Mouse (Mus musculus) right cerebral cortex, postnatal 36 days (tissue): ENCODE measurements around the gene Gprc5b.
A peak's percentile ranks its signal among the peaks of the same experiment; 100 is the strongest.

Experiments
- DNase-seq, 2 experiments: peaks; one replicate each; pipeline ENCODE4 v3.0.0; 2022; ENCODE audit warnings: low spot score in 2 of 2, mixed read lengths in 1 of 2

The Gprc5b gene

DNA sequence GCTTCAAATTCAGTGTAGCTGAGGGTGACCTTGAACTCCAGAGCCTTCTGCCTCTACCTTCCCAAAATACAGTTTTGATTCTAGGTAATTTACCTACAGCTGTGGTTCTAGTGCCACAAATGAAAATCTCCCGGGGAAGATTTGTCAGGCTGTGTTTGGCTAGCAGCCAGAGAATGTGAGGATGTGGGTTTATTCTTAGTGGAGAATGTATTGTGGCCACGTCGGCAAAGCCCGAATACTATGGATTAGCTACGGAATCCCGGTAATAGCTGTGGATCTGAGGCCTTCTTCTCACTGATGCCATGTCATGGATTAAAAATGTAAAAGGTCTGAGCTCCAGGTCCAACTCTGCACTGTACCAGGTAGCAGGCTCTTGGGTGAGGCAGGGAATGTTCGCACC is 45.3 kb downstream of the Gprc5b start:
- DNase-seq: no peak

DNA sequence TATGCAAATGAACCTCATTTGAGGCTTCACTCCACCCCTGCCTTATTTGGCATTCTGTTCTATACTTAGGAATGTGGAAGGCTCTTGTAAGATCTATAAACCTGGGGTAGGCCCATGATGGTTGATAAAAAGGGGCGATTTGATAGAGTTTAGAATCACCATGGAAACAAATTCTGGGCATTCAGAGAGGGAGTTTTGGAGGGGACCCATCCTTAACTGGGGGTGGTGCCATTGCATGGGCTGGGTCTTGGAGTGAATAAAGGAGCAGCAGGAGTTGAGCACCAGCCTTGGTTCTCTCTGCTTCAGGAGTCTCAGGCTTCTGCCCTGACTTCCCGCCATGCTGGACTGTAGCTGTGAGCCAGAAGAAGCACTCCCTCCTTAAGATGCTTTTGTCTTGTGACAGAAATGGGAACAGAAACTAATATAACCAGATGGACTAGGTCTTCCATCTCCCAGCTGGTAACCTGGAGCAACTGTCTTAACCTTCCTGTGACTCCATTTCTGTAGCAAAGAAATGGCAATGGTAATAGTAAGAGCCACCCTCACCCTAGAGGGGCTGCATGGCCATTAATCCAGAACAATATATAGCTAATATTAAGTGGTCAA is 46.2 kb downstream of the Gprc5b start:
- no peak for DNase-seq

DNA sequence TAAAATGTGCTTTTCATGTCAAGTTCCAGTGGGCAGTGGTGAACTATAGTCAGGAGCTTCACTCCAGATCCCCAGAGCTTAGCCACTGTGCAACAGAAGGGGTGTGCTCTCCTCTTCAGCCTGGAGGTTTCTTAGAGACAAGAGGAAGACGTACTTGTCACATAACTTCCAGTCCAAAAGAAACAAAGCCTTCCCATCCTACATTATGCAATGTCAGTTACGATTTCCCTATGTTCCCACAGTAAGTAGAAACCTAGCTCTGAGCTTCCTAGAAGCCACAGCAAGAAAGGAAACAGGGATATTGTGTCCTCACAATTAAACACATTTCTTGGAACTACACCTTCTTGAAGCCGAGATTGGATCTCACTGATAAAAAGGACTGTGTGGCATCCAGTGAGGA is 47.8 kb downstream of the Gprc5b start:
- DNase-seq: no peak

DNA sequence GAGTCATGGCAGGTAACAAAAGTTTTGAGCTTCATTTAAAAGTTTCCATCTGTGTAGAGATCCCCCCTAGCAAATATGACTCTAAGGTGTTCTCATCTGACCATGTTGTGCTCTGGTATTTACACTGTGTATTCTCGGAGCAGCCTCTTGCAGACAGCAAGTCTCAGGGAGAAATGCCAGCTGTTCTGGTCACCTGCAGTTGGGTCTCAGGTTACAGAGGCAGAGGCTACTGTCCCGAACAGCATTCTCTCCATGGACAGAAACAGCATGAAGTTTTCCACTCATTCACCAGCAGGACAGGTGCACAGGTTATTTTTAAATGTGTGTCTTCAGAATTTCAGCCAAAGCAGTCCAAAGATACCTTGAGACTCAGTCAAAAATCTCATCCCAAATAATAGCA is 50.1 kb downstream of the Gprc5b start:
- DNase-seq: no peak

DNA sequence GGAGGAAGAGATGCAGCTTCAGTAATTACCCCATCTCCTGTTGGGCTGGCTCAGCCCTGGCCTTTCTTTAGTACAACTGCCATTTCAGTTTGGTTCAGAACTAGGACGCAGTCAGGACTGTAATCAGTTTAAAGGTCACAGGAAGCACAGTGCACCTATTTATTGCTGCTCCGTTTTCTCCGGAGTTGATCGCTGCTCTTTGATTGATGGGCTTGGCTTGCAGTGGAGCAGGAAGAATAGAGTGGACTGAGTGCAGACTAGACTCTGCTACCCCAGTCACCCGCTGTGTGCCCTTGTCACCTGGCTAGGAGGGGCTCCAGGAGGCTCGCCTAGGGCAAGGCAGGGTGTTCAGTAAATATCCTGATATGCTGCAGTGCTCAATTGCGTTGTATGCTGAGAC is 51.8 kb downstream of the Gprc5b start:
- DNase-seq: no peak

DNA sequence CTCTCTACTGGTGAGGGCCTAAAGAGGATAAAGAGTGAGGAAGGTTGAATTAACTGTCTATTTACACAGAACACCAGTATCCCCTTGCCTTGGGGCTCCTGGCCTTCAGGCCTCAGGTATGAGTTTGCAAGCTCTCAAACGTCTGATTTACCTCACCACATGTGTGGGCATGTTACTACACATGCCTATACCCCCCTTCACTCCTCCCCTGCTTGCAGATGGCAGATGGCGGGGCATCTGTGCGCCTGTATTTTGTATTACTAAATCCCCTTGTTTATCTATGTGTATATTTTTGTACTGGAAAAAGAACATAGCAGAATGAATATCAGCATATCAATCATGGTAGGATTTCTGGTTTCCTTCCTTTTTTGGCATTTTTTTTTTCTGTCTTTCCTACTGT is 52.7 kb downstream of the Gprc5b start:
- DNase-seq: no peak

DNA sequence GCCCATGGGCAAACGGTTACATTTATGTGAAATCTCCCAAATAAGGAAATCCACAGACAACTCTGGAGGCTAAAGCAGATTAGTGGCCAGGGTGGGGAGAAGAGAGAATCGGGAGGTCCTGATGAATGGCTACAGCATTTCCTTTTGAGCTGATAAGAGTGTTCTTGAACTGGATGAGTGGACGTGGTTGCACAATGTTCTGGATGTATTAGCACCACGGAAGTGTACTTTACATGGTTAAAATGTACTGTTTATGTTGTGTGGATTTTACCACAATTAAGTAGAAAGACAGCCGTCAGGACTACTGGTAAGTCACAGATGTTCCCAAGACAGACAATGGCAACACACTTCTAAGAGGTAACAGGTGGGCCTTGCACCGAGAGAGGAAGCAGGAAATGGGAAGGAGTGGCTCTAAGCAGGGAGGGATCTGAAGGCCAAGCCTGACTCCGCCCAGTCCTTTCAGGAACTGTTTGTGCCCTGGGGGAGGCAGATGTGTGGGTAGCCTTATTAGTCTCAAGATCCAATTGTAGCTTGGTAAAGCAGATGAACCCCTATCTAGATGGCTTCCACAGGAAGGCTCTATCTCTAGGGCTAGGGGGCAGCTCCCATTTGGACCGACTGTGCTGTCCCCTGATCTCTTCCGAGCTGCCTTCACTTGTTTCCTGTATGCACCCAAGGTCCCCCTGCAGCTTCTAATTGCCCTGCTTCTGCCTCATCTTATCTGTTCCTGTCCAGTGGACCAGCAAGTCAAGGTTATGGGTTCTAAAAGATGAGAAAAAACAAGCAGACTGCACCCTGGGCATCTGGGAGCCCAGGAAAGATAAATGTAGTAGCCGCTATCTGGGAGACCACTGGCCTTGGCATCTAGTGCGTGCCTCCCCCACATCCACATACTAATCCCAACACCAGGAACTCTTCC is 57.3 kb downstream of the Gprc5b start:
- no peak for DNase-seq

DNA sequence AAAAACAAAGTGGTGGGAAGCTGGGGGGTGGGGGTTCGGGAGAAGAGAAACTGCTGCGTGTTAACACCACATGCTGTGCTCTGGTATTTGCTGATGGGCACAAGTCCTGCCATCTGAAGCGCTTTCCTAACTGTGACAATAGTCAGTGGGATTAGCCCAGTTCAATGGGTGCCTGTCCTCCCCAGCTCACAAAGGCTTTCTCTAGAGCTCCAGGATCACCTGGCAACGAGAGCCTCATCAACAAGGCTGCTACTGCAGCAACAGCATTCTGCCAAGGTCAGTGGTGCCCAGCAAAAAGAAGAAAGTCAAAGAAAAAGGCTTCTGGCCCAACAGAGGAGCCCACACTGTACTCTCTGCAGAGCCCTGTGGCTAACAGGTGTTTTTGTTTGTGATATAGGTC is 58.2 kb downstream of the Gprc5b start:
- no peak for DNase-seq

DNA sequence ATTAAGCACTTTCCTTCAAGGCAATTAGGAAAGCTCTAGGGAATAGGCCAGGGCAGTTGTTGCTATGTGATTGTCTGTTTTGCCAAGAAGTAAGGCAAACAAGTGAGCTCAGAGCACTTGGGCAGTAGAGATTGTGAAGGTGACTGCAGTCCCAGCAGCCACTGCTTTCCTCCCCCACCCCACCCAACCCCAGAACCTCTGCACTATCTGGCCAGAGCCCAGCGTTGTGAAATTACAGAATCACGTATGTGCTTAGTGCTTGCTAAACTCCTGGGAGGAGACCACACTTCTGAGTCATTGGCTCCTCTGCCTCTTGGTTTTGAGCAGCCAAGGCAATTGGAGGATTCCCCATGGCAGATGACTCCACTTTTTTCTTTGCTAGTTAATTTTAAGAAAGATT is 59.7 kb downstream of the Gprc5b start:
- DNase-seq: no peak

DNA sequence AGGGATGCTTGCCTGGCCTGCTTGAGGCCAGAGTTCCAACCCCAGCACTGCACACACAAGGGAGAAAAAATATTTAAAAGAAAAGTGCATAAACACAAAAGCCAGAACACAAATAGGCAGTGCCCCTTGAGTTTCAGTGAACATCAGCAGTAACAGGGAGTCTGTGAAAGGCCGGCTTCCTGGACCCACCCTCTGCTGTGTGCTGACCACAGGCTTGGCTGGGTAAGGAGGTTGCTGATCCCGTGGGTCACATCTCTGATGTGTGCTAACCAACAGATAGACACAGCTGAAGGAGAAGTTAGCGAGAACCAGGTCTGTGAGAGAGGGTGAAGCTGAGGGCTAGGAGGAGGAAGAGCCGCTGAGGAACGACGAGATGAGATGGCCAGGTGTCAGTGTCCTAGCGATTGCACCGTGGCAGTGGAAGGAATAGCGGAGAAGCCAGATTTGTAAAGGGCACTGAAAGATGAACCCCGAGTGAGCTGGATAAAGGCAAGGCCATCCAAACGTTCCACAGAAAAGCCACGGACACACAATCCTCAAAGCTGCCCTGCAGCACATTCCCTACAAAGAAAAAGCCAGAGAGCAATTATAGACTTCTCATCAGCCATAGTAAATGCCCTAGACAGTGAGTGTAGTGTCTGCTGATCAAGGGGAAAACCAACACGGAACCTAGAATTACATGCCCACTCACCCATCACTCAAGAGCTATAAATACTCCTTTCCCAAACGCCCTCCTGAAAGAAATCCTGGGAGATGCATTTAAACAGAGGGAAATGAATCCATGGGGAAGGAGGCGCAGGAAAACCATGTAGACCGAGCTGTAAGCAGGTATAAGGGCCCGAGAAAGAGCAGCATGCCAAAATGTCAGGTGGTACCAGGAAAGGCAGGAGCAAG is 63.3 kb downstream of the Gprc5b start:
- DNase-seq: no peak

DNA sequence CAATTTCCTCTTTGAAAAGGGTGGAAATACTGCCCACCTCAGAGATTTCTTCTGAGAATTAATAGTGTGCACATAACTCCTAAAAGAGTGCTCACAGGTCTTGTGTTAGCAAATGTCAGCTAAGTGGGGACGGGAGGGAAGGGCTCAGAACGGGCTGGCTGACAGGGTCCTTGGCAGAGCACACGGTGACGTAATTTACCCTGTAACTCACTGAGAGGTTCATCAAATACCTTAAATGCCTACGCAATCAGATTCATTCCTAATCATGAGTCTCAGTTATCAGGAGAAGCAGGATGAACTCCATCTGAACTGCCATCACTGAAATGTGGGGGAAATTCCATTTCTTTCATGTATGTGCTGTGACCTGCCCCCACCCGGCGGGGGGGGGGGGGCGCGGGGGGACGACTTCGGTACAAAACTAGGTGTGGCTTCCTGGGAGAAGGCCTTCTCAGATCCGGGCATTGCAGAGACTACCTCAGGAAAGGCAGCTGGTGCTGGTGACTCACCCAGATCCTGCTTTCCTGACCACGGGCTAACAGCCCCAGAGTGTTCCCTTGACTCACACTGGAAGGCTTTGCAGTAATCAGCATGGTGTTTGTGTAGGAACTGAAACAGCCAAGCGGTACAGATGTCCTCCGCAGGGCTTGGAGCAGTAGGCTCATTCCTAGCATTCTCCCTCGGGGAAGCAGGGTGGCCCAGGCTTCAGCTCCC is 65.3 kb downstream of the Gprc5b start:
- peak; percentile 17 to 38 for DNase-seq

DNA sequence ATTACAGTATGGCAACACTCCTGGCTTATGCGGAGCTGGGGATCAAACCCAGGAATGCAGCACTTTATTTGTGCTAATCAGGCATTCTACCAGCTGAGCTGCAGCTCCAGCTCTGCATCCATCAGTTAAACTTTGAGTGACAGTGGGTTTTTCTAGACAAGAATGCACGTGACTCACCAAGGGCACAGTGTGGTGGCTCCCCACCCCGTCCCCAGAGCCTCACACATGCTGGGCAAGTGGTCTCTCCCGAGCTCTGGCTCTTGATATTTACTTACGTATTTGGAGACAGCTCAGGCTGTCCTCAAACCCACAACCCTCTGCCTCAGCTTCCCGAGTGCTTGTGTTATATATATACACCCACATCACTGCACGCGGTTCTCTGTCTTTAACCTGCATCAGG is 66.1 kb downstream of the Gprc5b start:
- no peak for DNase-seq

DNA sequence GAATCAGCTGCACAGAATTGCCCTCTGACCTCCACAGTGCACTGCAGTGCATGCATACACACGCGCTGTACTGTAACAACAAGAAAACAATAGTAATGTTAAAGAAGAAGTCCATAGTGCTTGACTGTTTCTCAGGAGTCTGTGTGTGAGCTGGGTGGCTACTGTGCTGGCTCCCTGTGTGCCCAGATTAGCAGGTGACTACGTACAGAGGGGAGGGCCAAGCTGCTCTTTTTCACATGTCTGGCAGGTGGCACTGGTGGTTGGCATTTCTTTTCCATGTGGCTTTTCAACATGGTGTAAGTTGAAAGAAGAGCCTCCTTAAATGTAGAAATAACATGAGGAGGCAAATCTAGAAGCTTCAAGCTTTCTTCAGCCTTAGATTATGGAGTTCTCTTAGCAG is 66.7 kb downstream of the Gprc5b start:
- DNase-seq: no peak

DNA sequence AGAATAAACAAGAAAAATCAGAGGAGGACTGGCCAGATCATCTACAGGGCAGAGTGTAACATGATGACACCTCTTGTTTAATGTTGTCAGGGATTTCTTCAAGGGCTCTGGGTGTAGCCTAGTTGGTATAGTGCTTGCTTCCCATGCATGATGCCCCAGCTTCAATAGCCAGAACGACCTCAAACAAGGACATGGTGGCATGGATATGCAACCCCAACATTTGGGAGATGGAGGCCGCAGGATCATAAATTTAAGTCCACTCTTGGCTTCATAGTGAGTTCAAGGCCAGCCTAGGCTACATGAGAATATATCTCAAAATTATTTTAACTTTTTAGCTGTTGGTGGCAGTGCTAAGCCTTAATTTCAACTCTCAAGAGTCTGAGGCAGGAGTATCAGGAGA is 67.7 kb downstream of the Gprc5b start:
- no peak for DNase-seq

DNA sequence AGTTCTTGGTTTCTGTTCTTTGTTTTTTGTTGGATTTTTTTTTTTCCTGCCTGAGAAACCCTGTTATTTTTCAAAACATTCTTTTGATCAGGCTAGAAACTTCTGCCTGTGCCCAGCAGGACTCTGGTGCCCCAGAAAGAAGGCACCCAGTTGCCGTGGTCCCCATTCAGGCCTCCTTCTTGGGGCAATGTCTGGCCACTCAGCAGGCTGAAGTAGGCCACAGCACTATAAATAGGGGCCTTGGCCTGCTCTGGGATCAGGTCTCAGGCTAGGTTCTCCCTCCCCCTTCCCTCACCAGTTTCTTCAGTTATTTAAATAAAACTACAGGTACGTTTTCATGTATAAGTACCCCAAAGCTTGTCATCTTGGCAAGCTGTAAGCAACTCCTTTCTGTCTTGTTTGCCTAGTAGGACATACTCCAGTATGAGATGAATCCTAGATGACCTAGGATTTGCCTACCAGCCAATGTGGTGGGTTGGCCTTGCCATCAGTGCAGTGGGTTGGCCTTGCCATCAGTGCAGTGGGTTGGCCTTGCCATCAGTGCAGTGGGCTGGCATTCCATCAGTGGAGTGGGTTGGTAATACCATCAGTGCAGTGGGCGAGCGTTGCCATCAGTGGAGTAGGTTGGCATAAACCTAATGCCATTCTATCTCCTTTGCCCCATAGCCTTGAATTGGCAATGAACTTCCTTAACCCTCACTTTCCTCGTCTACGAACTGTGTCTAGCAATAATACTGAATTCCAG is 68.3 kb downstream of the Gprc5b start:
- DNase-seq: no peak

DNA sequence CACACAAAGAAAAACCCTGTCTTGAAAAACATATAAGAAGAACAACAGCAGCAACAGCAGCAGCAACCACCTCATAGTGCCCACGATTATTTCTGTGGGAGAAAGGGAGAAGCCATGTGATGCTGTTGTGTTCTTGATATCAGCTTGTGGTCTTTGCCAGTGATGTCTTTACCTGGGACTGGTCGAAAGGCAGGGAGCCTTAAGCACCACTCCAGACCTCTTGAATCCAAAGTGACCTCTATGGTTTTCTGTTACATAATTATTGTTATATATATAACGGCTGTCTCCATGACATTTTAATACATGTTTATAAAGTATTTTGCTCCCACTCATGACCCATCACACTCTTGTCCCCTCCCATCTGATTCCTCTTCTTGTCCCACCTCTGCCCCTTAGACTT is 69.5 kb downstream of the Gprc5b start:
- DNase-seq: no peak

DNA sequence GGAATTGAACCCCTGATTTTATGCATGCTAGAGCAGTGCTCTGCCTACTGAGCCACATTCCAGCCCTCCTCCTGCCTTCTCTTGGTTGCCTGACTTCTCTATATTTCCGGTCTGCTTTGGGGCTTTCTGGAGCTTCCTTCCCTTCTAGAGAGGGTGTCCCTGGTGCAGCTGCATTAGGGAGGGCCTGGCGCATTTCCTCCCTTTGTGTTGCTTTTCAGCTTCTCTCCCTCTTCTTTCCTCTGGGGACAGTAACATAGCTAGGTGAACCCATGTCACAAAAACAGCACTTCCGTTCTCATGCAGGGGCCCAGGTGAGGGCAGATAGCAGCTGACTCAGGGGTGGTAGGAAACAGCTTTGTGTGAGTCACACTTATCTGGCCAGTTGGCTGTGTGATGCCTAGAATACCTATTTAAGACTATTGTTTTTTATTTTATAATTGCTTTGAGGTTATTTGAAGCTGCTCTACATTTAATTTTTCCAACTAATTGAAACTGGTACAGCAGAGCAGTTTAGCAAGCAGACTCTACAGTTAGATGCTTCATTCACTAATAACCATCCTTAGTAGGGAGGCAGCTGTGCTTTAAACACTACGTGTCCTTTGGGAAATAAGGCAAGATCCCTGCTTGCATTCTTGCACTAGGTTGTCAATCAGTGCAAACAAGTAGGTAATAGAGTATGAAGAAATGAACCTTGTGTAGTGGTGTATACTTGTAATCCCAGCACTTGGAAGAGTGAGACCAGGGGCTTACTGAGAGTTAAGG is 72.4 kb downstream of the Gprc5b start:
- DNase-seq: no peak
